Mouse (Mus musculus): ENCODE measurements around the gene Arhgap20.
A peak's percentile ranks its signal among the peaks of the same experiment; 100 is the strongest.

The Arhgap20 gene

GRCm38 (mm10) chr9:51799156-51799555 is 34.0 kb downstream of the Arhgap20 start:
- DNase-seq (ENCODE audit: low spot score in 2 of 2), result no peak

GRCm38 (mm10) chr9:51807272-51807671 is 42.1 kb downstream of the Arhgap20 start:
- no peak for DNase-seq (ENCODE audit: low spot score in 2 of 2)

GRCm38 (mm10) chr9:51812931-51813330 is 47.8 kb downstream of the Arhgap20 start:
- no peak for DNase-seq (ENCODE audit: low spot score in 2 of 2)

DNA sequence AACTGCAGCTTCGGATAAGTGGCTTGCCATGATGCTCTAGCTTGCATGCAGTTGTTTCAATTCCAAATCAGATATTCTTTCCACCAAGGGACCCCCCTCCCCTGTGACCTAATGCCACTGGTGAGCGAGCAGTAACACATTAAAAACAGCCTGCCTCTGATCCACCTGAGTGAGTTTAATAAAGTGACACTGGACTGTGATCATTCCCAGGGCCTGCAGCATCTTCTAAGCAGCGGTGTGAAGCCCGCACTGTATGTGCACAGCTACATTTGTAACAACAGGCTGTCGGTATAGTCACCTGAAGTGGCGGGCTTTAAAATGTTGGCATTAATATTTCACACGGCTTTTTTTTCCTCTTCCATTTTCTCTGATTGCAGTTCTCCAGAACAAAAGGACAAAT is 59.4 kb downstream of the Arhgap20 start:
- no peak for DNase-seq (ENCODE audit: low spot score in 2 of 2)

GRCm38 (mm10) chr9:51831596-51831995 is 66.5 kb downstream of the Arhgap20 start:
- DNase-seq (ENCODE audit: low spot score in 2 of 2), result peak; percentile 31 to 40

DNA sequence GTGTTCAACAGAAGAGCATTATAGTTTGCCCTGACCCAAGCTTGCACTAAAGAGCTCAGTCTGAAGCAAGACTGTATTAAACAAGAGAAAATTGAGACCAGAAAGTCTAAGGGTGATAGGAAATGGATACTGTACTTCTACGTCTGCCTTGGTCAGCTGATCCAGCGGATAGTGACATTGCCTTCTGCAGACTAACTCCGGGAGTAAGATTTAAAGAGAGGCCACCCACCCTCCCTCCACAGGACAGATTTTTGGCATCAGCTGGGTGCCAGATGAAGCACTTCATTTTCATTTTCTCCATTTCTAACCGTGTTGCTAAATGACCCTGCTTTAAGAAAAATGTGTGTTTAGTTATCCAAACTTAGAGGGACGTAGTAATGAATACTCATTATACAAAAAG is 67.2 kb downstream of the Arhgap20 start:
- no peak for DNase-seq (ENCODE audit: low spot score in 2 of 2)

DNA sequence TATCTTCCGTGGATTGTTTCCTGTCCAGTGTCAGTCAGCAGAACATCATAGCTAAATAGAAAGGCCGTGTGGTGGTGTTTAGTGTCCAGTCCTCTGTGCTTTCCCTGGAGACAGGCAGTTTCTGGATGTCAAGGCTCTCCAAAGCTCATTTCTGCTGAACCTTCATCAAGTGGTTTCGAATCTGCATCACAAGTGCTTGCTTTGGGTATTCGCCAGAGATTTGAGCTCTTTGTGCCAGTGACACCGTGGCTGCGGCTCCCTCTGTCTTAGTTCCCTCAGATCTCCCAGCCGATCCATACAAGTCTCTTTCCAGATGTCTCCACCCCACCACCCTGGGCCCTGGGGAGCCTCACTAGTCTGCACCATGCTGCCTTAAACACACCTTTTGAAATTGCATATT is 72.6 kb downstream of the Arhgap20 start:
- DNase-seq (ENCODE audit: low spot score in 2 of 2), result no peak

DNA sequence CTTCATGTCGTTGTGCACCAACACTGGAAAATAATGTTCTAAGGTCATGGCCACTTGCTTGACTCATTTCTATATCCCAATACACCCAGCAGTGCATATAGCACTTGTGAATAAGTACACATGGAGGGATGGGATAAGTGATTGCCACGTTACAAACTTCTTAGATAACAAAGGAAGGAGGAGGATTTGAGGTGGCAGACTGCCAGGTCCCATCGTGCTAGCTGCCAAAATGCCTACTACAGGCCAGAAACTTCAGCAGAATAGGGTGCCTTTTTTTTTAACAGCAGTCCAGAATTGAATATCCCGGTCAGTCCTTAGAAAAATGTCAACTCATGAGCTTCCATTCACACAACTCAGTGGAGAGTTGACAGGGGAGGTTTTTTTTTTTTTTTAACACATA is 78.1 kb downstream of the Arhgap20 start:
- DNase-seq (ENCODE audit: low spot score in 2 of 2), result peak in 1 of 2 experiments; percentile 47

- DNase-seq (ENCODE audit: low spot score in 2 of 2), result no peak
Observed at GRCm38 (mm10) chr9:51845796-51846195, 80.7 kb downstream of the Arhgap20 start.

DNA sequence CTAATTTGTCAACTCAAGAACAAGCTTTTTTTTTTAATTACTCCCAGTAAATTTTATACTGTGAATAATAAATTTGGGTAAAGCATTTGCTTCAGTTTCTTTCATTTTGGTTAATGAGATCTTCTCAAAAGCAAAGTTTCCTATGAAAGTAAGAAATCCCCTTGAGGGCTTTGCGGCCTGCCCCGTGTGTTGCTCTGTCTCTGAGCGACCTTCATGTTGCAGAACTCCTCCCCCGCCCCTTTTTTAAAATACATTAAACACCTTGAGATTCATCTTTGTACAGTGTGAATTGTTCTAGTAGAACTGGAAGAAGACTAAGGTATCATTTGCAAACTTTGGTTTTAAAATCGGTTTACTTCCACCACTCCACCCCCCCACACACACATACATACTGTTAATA is 88.6 kb downstream of the Arhgap20 start:
- DNase-seq (ENCODE audit: low spot score in 2 of 2), result no peak

GRCm38 (mm10) chr9:51864273-51864672 is 99.1 kb downstream of the Arhgap20 start:
- DNase-seq (ENCODE audit: low spot score in 2 of 2), result no peak

GRCm38 (mm10) chr9:51866634-51867033 is 101.5 kb downstream of the Arhgap20 start:
- no peak for DNase-seq (ENCODE audit: low spot score in 2 of 2)

GRCm38 (mm10) chr9:51869056-51869455 is 103.9 kb downstream of the Arhgap20 start:
- DNase-seq (ENCODE audit: low spot score in 2 of 2), result no peak

DNA sequence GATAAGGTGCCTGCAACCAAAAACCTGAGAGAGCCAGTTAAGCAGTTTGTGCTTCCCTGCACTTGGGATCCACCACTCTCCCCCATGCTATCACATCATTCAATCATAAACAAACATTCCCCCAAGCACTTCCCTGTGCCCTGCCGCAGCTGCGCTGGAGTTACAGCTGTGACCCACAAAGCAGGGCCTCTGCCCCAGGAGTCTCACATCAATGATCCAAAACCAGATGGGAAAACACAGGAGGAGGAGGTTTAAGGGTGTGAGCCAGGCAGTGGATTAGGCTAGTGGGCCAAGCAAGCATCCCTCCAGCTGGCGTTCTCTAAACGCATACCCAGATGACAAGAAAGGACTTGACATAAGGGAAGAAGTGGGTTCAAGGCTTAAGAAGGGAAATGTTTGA is 109.2 kb downstream of the Arhgap20 start:
- no peak for DNase-seq (ENCODE audit: low spot score in 2 of 2)

DNA sequence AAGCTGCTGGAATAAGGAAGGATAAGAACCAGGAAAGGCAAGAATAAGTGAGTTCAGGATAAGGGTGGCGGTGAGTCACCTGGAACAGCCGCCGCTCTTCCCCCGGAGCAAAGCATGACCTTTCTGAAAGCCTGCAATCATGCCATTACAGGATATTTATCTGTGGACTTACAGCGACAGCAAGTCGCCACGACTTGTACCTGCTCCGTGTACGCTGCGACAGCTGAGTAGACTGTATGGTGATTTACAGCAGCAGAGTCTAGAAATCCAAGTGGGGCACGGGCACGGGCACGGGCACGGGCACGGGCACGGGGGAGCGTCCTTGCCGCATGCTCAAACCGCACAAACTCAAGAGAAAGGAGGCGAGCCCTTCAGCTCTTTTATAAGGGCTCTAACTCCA is 110.4 kb downstream of the Arhgap20 start:
- no peak for DNase-seq (ENCODE audit: low spot score in 2 of 2)

DNA sequence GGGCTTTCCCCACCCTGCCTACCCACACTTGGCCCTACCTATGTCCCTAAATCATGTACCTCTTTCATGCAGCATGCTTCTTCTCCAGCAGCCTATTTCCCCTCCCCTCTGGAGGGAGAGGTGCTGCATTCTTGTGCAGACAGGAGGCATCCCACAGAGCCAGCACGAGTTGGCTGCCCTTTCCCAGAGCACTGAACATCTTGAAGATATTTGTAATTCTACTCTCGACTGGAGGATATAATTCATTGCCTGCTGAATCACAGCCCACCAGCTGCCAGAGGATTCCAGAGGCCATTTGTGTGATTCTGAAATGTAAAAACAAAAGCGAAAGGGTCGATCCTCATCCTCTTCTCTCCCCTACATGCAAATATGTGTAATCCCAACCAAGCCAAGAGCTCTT is 116.2 kb downstream of the Arhgap20 start:
- DNase-seq (ENCODE audit: low spot score in 2 of 2), result peak; percentile 35 to 53

DNA sequence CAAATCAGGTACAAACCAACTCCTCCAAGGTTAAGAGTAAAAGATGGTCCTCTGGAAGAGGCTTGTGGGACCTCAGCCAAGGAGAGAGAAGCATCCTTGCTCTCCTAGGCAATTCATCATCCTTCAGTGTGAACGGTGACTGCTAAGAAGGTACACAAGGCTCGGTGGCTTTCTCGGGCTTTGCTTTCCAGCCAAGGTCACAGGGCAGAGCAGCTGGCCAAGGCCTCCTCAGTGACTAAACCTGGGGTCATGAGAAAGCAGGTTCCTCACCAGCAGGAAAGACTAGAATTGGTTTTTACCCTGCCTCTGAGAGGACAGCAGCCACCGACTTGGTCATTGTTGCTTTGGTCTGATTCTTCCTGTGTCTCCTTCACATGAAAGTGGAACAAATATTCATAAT is 116.7 kb downstream of the Arhgap20 start:
- no peak for DNase-seq (ENCODE audit: low spot score in 2 of 2)

GRCm38 (mm10) chr9:51883319-51883718 is 118.2 kb downstream of the Arhgap20 start:
- no peak for DNase-seq (ENCODE audit: low spot score in 2 of 2)

- DNase-seq (ENCODE audit: low spot score in 2 of 2), result no peak
Observed at GRCm38 (mm10) chr9:51892921-51893320, 127.8 kb downstream of the Arhgap20 start.
